Mouse (Mus musculus) liver, postnatal 0 days (tissue): ENCODE measurements at regions not wholly inside any gene's neighbourhood (a gene's known extent, or its start where the extent isn't known, plus 50 kb on each side); places are given as distances from the start of the nearest gene placed in this dataset.

Experiments
- ATAC-seq: fragments of 200-750 bp; cut with Nextera tagmentation; 2 replicates; pipeline ENCODE4 v1.8.0; 2017; ENCODE audit warnings: mild to moderate bottlenecking, moderate library complexity
- DNase-seq: peaks from one replicate; pipeline ENCODE4 v3.0.0-alpha.2; 2016
- H3K27ac ChIP-seq: fragments of 300-500 bp; sonication (generic); 2 replicates; pipeline ENCODE4 v1.5.1; 2014; ENCODE audit warnings: antibody characterized with exemption, moderate library complexity, mild to moderate bottlenecking, low read depth
- H3K27me3 ChIP-seq: fragments of 300-500 bp; sonication (generic); 2 replicates; pipeline ENCODE4 v1.6.1; 2014; ENCODE audit warnings: low read length, control low read depth, mixed read lengths; ENCODE audit not compliant: insufficient read depth
- H3K36me3 ChIP-seq: fragments of 300-500 bp; sonication (generic); replicated peaks from 2 replicates; pipeline ENCODE4 v1.6.1; 2014; ENCODE audit warnings: mild to moderate bottlenecking, control low read depth, low read length, moderate library complexity, mixed read lengths; ENCODE audit not compliant: insufficient read depth
- H3K4me1 ChIP-seq: fragments of 300-500 bp; sonication (generic); 2 replicates; pipeline ENCODE4 v1.6.1; 2014; ENCODE audit warnings: antibody characterized with exemption, mild to moderate bottlenecking, control low read depth; ENCODE audit not compliant: insufficient read depth
- H3K4me2 ChIP-seq: fragments of 300-500 bp; sonication (generic); 2 replicates; pipeline ENCODE4 v1.6.1; 2014; ENCODE audit warnings: low read depth, mild to moderate bottlenecking, low read length, moderate library complexity, mixed read lengths
- H3K4me3 ChIP-seq: fragments of 300-500 bp; sonication (generic); 2 replicates; pipeline ENCODE4 v1.5.1; 2014; ENCODE audit warnings: low read depth, low read length
- H3K9ac ChIP-seq: fragments of 300-500 bp; sonication (generic); replicated peaks from 2 replicates; pipeline ENCODE4 v1.6.1; 2014; ENCODE audit warnings: mild to moderate bottlenecking, moderate library complexity
- H3K9me3 ChIP-seq: fragments of 300-500 bp; sonication (generic); 2 replicates; pipeline ENCODE4 v1.6.1; 2016; ENCODE audit warnings: mild to moderate bottlenecking, control low read depth, low read length, mixed read lengths
- CTCF ChIP-seq: sonication (generic); IDR thresholded peaks from 2 replicates; pipeline ENCODE4 v1.5.1; 2016; ENCODE audit warnings: antibody characterized with exemption, low read depth
- EP300 ChIP-seq: IDR thresholded peaks from 2 replicates; pipeline ENCODE4 v1.6.1; 2016; ENCODE audit warnings: antibody characterized with exemption, low read depth, mild to moderate bottlenecking
- WGBS: fragments of 180-500 bp; shearing (Covaris S2); extraction: QIAGEN DNeasy Blood & Tissue Kit; methylation state at CpG from one replicate; pipeline ENCODE4 v1.1.7; 2014; ENCODE audit not compliant: insufficient replicate concordance; 5-methylcytosine and 5-hydroxymethylcytosine counted together

DNA sequence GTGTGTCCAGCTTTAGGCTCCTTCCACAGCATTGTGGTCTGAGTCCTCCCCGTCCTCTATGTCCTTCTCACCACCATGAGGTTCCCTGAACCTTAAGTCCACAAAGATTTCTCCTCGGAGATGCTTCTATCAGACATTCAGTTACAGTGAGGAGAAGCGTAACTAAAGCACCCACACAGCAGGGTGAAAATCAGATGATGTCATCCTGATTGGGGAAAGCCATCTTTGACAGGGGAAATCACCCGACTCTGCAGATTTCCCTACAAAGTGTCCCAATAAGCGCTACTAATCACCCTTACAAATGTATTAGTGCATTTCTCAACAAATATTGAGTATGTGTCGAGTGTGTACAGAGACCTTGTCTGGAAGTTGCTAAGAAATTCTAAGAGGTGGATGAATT is 484.8 kb upstream of the Gm19410 start:
- Histone ChIP-seq H3K4me2 (no peak overlapping the region), H3K4me3 (no peak overlapping the region), H3K36me3 (no peaks in the 10 kb centered on the region), H3K9me3 (no peaks in the 10 kb centered on the region), H3K27ac (no peak overlapping the region), H3K9ac (no peak overlapping the region), H3K4me1 (no peaks in the 10 kb centered on the region), H3K27me3 (no peaks in the 10 kb centered on the region)
- no peak for TF ChIP-seq CTCF
- no peak for TF ChIP-seq EP300
- no peak for DNase-seq
- no peak for ATAC-seq
- 76% methylated on average over 6 of the region's 6 CpGs for WGBS

DNA sequence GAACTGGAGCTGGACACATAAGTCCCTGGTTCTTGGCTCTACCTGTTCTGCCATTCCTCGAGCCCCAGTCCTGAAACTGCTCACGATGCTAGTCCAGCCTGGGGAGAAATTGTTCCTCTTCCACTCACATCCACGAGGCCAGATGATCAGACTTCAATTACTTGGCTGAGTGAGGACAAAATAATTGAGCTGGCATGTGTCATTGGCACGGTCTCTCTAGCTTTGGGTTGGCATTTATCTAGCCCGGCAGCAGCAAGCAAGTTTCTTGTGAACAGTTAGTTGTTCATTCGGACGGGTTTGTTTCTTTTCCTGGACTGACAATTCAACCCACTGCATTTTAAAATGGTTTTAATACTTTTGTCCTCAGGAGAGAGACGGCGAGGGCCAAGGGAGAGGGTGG is 482.2 kb upstream of the Gm19410 start:
- no peaks in the 10 kb centered on the region for H3K4me1 ChIP-seq
- 80% methylated on average over 9 of the region's 9 CpGs for WGBS

DNA sequence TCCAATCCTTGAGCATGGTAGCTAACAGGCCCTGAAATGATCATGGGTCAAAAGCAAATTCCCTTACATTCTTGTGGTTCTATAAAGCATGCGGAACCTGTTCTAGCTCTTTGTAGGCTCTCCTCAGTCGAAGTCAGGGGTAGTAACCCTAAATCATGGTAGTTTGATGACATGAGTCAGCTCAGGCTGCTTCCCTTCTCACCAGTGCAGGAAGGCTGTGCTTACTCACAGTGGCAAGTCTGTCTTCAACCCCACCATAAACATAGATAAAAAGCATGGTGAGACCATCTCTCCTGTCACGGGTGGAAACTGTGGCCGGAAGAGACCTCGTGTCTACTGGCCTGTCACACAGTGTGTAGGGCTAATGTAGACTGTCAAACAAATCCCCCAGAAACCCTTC is 476.6 kb upstream of the Gm19410 start:
- H3K4me1 ChIP-seq: no peaks in the 10 kb centered on the region
- no peaks in the 10 kb centered on the region for H3K27me3 ChIP-seq
- WGBS: 68% methylated on average over 5 of the region's 5 CpGs
- no peak for DNase-seq
- TF ChIP-seq EP300 (no peak), CTCF (no peak)
- H3K4me3 ChIP-seq: no peak overlapping the region
- H3K4me2 ChIP-seq: no peak overlapping the region
- no peak overlapping the region for H3K9ac ChIP-seq
- H3K27ac ChIP-seq: no peak overlapping the region
- no peak for ATAC-seq
- no peaks in the 10 kb centered on the region for H3K9me3 ChIP-seq
- H3K36me3 ChIP-seq: no peaks in the 10 kb centered on the region

More for the DNA sequence above, 482.2 kb upstream of the Gm19410 start:
- no peaks in the 10 kb centered on the region for H3K9me3 ChIP-seq
- no peak for TF ChIP-seq CTCF
- TF ChIP-seq EP300: no peak
- no peak overlapping the region for H3K4me3 ChIP-seq
- no peak overlapping the region for H3K27ac ChIP-seq
- no peak for DNase-seq
- no peaks in the 10 kb centered on the region for H3K27me3 ChIP-seq
- H3K9ac ChIP-seq: no peak overlapping the region
- no peak for ATAC-seq
- no peaks in the 10 kb centered on the region for H3K36me3 ChIP-seq
- no peak overlapping the region for H3K4me2 ChIP-seq

DNA sequence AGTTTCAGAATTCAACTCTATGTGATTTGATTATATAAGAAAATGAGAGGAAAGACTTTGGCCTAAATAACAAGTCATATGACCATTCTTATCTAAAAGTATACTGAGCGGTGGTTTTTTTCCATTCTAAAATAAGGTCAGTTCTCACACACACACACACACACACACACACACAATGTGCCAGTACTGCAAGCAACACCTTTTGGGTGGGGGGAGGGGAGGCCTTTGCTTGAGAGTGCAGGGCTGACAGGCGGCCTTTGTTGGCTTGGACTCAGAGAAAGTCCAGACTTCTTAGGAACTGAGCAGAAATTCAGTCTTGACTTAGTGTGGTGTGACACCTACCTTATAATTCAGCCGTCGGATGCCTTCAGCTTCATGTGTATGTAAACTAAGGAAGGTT is 475.6 kb upstream of the Gm19410 start:
- WGBS: 75% methylated on average over 4 of the region's 4 CpGs
- Histone ChIP-seq H3K9ac (no peak overlapping the region), H3K27me3 (no peaks in the 10 kb centered on the region), H3K36me3 (no peaks in the 10 kb centered on the region), H3K4me2 (no peak overlapping the region), H3K4me3 (no peak overlapping the region), H3K4me1 (no peaks in the 10 kb centered on the region), H3K27ac (no peak overlapping the region), H3K9me3 (no peaks in the 10 kb centered on the region)
- no peak for ATAC-seq
- DNase-seq: no peak
- no peak for TF ChIP-seq CTCF
- TF ChIP-seq EP300: no peak

DNA sequence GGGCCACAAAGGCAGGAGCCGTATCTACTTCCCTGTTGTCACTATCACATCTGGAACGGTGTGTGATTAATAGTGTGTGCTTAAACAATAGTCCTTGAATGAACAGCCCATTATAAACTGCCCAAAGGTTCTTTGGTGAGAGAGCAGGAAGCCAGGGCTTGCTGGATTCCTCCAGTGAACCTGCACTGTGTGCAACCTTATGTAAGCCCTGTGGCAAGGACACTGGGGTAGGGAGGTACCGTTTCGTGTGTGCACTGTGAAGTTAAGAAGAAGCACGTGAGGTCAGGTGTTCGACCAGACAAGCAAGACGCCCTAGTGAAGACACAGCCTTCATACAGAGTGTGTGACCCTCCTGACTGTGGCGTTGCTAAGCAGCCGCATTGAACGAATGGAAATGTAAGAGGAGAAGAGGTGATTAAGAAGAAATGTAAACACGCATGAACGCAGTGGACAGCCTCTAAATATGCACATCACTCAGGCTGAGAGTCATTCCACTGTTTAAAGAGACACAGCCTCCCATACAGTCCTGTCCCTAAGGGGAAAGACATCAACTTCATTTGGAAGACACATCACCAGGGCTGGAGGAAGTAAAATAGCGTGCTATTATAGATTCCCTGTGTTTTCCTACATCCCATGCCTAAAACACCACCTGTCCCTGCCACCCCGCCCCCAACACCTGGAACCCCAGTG is 472.0 kb upstream of the Gm19410 start:
- Histone ChIP-seq H3K9me3 (no peaks in the 10 kb centered on the region), H3K4me3 (no peak overlapping the region), H3K27me3 (no peaks in the 10 kb centered on the region), H3K36me3 (no peaks in the 10 kb centered on the region), H3K9ac (no peak overlapping the region), H3K27ac (no peak overlapping the region), H3K4me1 (no peaks in the 10 kb centered on the region), H3K4me2 (no peak overlapping the region; the same call in 1 of the 2 replicates)
- ATAC-seq (no peak), DNase-seq (no peak)
- 67% methylated on average over 14 of the region's 14 CpGs for WGBS
- TF ChIP-seq CTCF: no peak
- TF ChIP-seq EP300: no peak

DNA sequence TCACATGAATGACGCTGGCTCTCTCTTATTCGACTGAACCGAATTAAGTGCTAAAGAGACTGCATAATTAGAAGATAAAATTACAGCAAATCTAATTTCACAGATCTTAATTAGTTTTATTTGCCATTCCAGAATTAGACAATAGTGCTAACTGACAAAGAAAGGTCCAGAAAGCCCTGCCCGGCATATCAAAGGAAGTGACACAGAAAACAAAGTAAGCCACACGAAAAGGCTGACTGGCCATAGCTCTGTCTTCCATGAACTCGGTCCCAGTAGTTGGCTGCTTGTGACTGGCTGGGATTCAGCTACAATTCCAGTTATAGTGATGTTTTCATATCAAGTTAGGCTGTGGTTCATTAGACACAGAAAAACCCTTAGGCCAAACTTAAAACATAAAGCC is 468.7 kb upstream of the Gm19410 start:
- no peaks in the 10 kb centered on the region for H3K27me3 ChIP-seq
- H3K27ac ChIP-seq: no peak overlapping the region
- H3K9ac ChIP-seq: no peak overlapping the region
- H3K4me3 ChIP-seq: no peak overlapping the region
- ATAC-seq (no peak), DNase-seq (no peak)
- no peak overlapping the region for H3K4me2 ChIP-seq
- H3K4me1 ChIP-seq: no peaks in the 10 kb centered on the region
- H3K36me3 ChIP-seq: no peaks in the 10 kb centered on the region
- H3K9me3 ChIP-seq: no peaks in the 10 kb centered on the region
- TF ChIP-seq CTCF (no peak), EP300 (no peak)
- 83% methylated on average over 6 of the region's 6 CpGs for WGBS
